Mouse (Mus musculus) stomach, postnatal 0 days (tissue): ENCODE measurements around the gene Mrps33. TPM values are rescaled to one million over a fixed set of nuclear protein-coding genes. Genes with fewer than 3 reads are reported as not detected.

Experiments
- ATAC-seq: fragments of 200-750 bp; cut with Nextera tagmentation; 2 replicates; pipeline ENCODE4 v1.8.0; 2017; ENCODE audit not compliant: low FRiP score, low TSS enrichment
- DNase-seq: peaks from one replicate; pipeline ENCODE4 v3.0.0-alpha.2; 2016; ENCODE audit warnings: low spot score
- H3K27ac ChIP-seq: fragments of 300-500 bp; sonication (generic); replicated peaks from 2 replicates; pipeline ENCODE4 v1.5.1; 2014; ENCODE audit warnings: mild to moderate bottlenecking, control low read depth
- H3K27me3 ChIP-seq: fragments of 300-500 bp; sonication (generic); 2 replicates; pipeline ENCODE4 v1.6.1; 2014; ENCODE audit warnings: low read length; ENCODE audit not compliant: control insufficient read depth, insufficient read depth
- H3K36me3 ChIP-seq: fragments of 300-500 bp; sonication (generic); 2 replicates; pipeline ENCODE4 v1.6.1; 2014; ENCODE audit warnings: low read length, mixed read lengths; ENCODE audit not compliant: control insufficient read depth, insufficient read depth
- H3K4me1 ChIP-seq: fragments of 300-500 bp; sonication (generic); replicated peaks from 2 replicates; pipeline ENCODE4 v1.6.1; 2014; ENCODE audit warnings: antibody characterized with exemption; ENCODE audit not compliant: control insufficient read depth, insufficient read depth
- H3K4me2 ChIP-seq: fragments of 300-500 bp; sonication (generic); replicated peaks from 2 replicates; pipeline ENCODE4 v1.6.1; 2014; ENCODE audit warnings: low read depth, mild to moderate bottlenecking, control low read depth, moderate library complexity
- H3K4me3 ChIP-seq: fragments of 300-500 bp; sonication (generic); 2 replicates; pipeline ENCODE4 v1.5.1; 2014; ENCODE audit warnings: low read depth, low read length, control low read depth
- H3K9ac ChIP-seq: fragments of 300-500 bp; sonication (generic); 2 replicates; pipeline ENCODE4 v1.6.1; 2014; ENCODE audit warnings: mild to moderate bottlenecking, low read length, control low read depth, mixed read lengths
- H3K9me3 ChIP-seq: fragments of 300-500 bp; sonication (generic); 2 replicates; pipeline ENCODE4 v1.6.1; 2016; ENCODE audit warnings: low read length; ENCODE audit not compliant: control insufficient read depth
- CTCF ChIP-seq: IDR thresholded peaks from 2 replicates; pipeline ENCODE4 v1.5.1; 2016; ENCODE audit warnings: antibody characterized with exemption, low read depth, mild to moderate bottlenecking, moderate library complexity
- EP300 ChIP-seq: optimal IDR thresholded peaks from 2 replicates; pipeline ENCODE3; 2016; ENCODE audit warnings: antibody characterized with exemption
- WGBS: fragments of 180-500 bp; shearing (Covaris S2); extraction: QIAGEN DNeasy Blood & Tissue Kit; methylation state at CpG from one replicate; pipeline ENCODE4 v1.1.7; 2014; 5-methylcytosine and 5-hydroxymethylcytosine counted together
- polyA plus RNA-seq: library from polyadenylated mRNA; unstranded; fragments of >200 nt; fragmentation: Nextera tagmentation; extraction: Ambion mirVana; gene quantifications from 2 replicates; pipeline ENCODE4 v1.2.1, GENCODE M21; 2015

Gene Mrps33
- polyA plus RNA-seq, 1 experiment from 2014 or later = 151 TPM

DNA sequence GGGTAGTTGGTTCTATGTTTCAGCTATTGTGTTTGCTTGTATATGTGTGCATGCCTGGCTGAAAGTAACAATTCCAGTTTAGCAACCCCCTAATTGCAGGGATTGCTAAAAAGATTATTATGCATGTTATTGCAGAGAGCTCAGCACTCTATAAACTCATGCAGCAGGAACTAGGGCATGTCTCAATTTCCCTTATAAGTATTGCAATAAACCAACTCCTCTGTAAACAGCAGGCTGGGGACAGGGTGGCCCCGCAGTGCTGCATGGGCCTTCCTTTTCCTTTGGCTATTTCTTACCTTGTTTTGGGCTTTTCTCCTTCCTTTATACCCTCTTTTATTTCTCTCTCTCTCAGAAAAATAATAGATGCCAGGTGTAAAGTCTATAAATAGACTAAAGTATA lies 32.3 kb downstream of the Mrps33 start:
- H3K4me3 ChIP-seq = no peak overlapping the region
- no peaks in the 10 kb centered on the region for H3K27me3 ChIP-seq
- no peaks in the 10 kb centered on the region for H3K4me1 ChIP-seq
- no peak overlapping the region for H3K27ac ChIP-seq
- no peaks in the 10 kb centered on the region for H3K9me3 ChIP-seq
- H3K4me2 ChIP-seq = no peak overlapping the region
- no peak overlapping the region for H3K9ac ChIP-seq
- ATAC-seq (no peak), DNase-seq (no peak)
- no peaks in the 10 kb centered on the region for H3K36me3 ChIP-seq
- TF ChIP-seq EP300 (no peak), CTCF (no peak)
- whole genome bisulfite sequencing = 69% methylated on average over 1 of the region's 1 CpGs

- TF ChIP-seq EP300 = no peak
- no peak for TF ChIP-seq CTCF
- DNase-seq = no peak
- Histone ChIP-seq H3K4me3 (no peak overlapping the region), H3K9ac (no peak overlapping the region), H3K27ac (no peak overlapping the region), H3K36me3 (no peaks in the 10 kb centered on the region), H3K9me3 (no peaks in the 10 kb centered on the region), H3K4me2 (no peak overlapping the region), H3K27me3 (no peaks in the 10 kb centered on the region), H3K4me1 (no peaks in the 10 kb centered on the region)
- ATAC-seq = no peak
- WGBS = 87% methylated on average over 6 of the region's 6 CpGs
Measured at GRCm38 (mm10) chr6:39776275-39776674, 34.5 kb downstream of the Mrps33 start.

GRCm38 (mm10) chr6:39775029-39775428 lies 35.8 kb downstream of the Mrps33 start:
- WGBS = 63% methylated on average over 9 of the region's 9 CpGs
- TF ChIP-seq CTCF = no peak
- no peak for TF ChIP-seq EP300
- H3K36me3 ChIP-seq = no peaks in the 10 kb centered on the region
- H3K4me3 ChIP-seq = no peak overlapping the region
- H3K27ac ChIP-seq = no peak overlapping the region
- no peak overlapping the region for H3K9ac ChIP-seq
- no peaks in the 10 kb centered on the region for H3K27me3 ChIP-seq
- no peak overlapping the region for H3K4me2 ChIP-seq
- no peaks in the 10 kb centered on the region for H3K4me1 ChIP-seq
- no peaks in the 10 kb centered on the region for H3K9me3 ChIP-seq
- ATAC-seq = no peak
- DNase-seq = no peak

DNA sequence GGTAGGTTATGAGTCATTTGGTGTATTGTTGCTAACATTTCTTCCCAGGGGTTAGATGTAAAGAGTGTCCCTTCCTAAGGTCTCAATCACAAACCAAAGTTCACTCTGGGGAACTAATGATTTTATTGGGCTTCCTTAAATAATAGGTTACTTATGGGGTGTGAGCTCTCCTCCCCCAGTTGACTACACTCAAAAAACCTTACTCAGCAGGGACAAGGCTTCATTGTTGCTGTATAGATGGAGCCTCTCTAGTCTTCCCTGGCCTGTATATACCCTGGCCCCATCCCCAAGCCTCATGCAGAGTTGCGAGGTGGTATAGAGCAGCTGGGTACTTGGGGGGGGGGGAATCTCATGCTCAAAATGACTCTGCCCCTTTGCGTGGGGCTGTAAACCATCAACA lies 53.6 kb downstream of the Mrps33 start:
- ATAC-seq (no peak), DNase-seq (no peak)
- 85% methylated on average over 2 of the region's 2 CpGs for WGBS

More for the DNA sequence above, 53.6 kb downstream of the Mrps33 start:
- no peak for TF ChIP-seq EP300
- TF ChIP-seq CTCF = no peak
- Histone ChIP-seq H3K4me1 (no peaks in the 10 kb centered on the region), H3K27ac (no peak overlapping the region), H3K9ac (no peak overlapping the region), H3K9me3 (no peaks in the 10 kb centered on the region), H3K36me3 (no peaks in the 10 kb centered on the region), H3K4me2 (no peak overlapping the region), H3K27me3 (no peaks in the 10 kb centered on the region), H3K4me3 (no peak overlapping the region)

Other genes with a start within 250 kb of the Mrps33 start
- 22.0 and 24.4 TPM in 2 replicates for gene Adck2, start 237.1 kb downstream of the Mrps33 start, polyA plus RNA-seq
- 0.63 and 1.4 TPM in 2 replicates for gene Gm42420, start 225.2 kb downstream of the Mrps33 start, polyA plus RNA-seq
- 419 and 461 TPM in 2 replicates for gene Ndufb2, start 218.4 kb downstream of the Mrps33 start, polyA plus RNA-seq
- gene Braf, start 85.5 kb downstream of the Mrps33 start, polyA plus RNA-seq = 4.8 and 5.3 TPM in 2 replicates
- 0.67 and 0.71 TPM in 2 replicates for gene Tmem178b, start 62.3 kb upstream of the Mrps33 start, polyA plus RNA-seq